Comparison of ENCODE assay signal across 8 mouse cellular contexts in the genomic region with DNA sequence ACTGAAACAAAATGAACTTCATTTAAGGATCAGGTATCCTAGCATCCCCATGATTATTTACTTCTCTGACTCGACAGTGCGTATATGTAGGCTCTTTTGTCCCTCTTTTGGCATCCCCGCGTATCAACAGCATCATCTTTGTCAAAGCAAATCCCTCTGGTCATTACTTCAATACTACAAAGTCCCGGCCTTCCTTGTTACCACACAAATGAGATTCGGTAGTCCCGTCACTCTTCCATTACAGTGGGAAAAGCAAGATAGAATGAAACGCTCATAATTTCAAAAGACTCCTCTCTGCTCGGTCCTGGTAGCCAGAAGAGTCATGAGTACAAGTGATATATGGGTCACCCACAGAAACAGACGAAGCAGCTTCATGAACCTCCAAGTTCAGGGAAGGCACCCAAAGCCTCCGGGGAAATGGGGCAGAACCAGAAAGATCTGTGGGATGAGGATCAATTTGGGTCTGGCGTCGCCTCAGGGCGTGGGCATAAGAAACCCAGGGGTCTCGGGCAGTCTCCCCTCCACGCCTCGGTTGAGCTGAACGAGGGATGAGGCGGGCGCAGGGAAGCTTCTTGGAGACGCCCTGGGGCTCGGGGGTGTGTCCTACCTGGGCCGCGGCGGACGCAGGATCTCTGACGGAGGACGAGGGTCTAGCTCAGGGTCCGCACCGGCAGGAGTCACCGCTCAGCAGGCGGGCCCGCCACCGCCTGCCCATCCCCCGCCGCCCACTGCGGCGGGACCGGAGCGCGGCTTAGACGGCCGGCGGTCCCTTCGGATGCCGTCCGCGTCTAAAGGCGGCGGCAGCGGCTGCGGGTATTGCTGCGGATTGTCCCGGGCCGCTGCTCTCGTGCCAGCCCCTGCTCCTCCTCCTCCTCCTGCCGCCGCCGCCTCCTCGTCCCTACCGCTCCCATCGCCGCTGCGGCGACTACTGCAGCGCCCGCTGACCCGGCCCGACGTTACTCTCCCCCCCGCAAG. TPM values are rescaled to one million over a fixed set of nuclear protein-coding genes. Genes with fewer than 3 reads are reported as not detected.
DNase-seq lines count a peak whose midpoint lies in the region; ATAC-seq and TF ChIP-seq lines count a peak whose summit lies in the region.

A gene (minus strand): TSS at position 680 of the 975 bp plus-strand sequence.

- peak; percentile 70 for ATAC-seq in lung, embryonic 14.5 days (ENCODE audit: insufficient read depth)

- H3K4me3 ChIP-seq in C2C12 (ENCODE audit: insufficient read depth, poor library complexity, severe bottlenecking) = peak within 1 kb of the TSS; percentile 74
- peak within 1 kb of the TSS; percentile 96 for H3K4me3 ChIP-seq in heart, embryonic 10.5 days
- peak within 1 kb of the TSS; percentile 88 for H3K4me3 ChIP-seq in lung, embryonic 14.5 days (ENCODE audit: low read depth, low read length)
- peak within 1 kb of the TSS; percentile 82 for H3K4me3 ChIP-seq in olfactory bulb, adult 2 months (ENCODE audit: insufficient read depth, low read depth, low read length)

- TF ChIP-seq POLR2A in olfactory bulb, adult 2 months (IDR thresholded peaks at IDR 0.05; ENCODE audit: insufficient read depth, low read depth, low read length) = peak; percentile 51; the same call in 1 of the 2 replicates

- peak; percentile 22 for DNase-seq in adipocyte (ENCODE audit: low spot score)
- DNase-seq in embryo, embryonic 11.5 days (ENCODE audit: low read depth, low spot score) = peak; percentile 38
- peak; percentile 83 for DNase-seq in heart, embryonic 10.5 days (ENCODE audit: low spot score)
- peak; percentile 59 to 68 for DNase-seq in kidney, postnatal 25 days
- peak; percentile 58 for DNase-seq in lung, embryonic 14.5 days
- no peak for DNase-seq in urinary bladder, adult 2 months (ENCODE audit: low spot score)

- H3K79me2 ChIP-seq in C2C12 (ENCODE audit: control insufficient read depth, insufficient read depth) = peaks cover 40% of the 10 kb centered on the region

- under 1% methylated on average over 71 of the region's 71 CpGs for WGBS in heart, embryonic 10.5 days
- WGBS in lung, embryonic 14.5 days = under 1% methylated on average over 65 of the region's 71 CpGs
- under 1% methylated on average over 69 of the region's 71 CpGs for WGBS in olfactory bulb, adult 2 months

- H3K36me3 ChIP-seq in C2C12 (ENCODE audit: control insufficient read depth, insufficient read depth) = no peaks in the 10 kb centered on the region
- H3K36me3 ChIP-seq in heart, embryonic 10.5 days = no peaks in the 10 kb centered on the region
- no peaks in the 10 kb centered on the region for H3K36me3 ChIP-seq in lung, embryonic 14.5 days (ENCODE audit: insufficient read depth)

- H3K4me2 ChIP-seq in lung, embryonic 14.5 days = peak within 1 kb of the TSS; percentile 89

- no peaks in the 10 kb centered on the region for H3K27me3 ChIP-seq in C2C12 (ENCODE audit: control insufficient read depth, insufficient read depth, insufficient read length)
- no peaks in the 10 kb centered on the region for H3K27me3 ChIP-seq in heart, embryonic 10.5 days (ENCODE audit: insufficient read depth, poor library complexity, severe bottlenecking)
- no peaks in the 10 kb centered on the region for H3K27me3 ChIP-seq in lung, embryonic 14.5 days (ENCODE audit: insufficient read depth, low read length)

- H3ac ChIP-seq in C2C12 (ENCODE audit: control insufficient read depth, insufficient read length, low read depth) = peak within 1 kb of the TSS; percentile 82

- peak within 1 kb of the TSS; percentile 82 for H3K9ac ChIP-seq in lung, embryonic 14.5 days

- no peaks in the 10 kb centered on the region for H3K9me3 ChIP-seq in heart, embryonic 10.5 days
- H3K9me3 ChIP-seq in lung, embryonic 14.5 days (ENCODE audit: low read depth, low read length) = no peaks in the 10 kb centered on the region

- peaks cover 9% of the 10 kb centered on the region for H3K4me1 ChIP-seq in heart, embryonic 10.5 days
- peaks cover 4% of the 10 kb centered on the region; the same call in 1 of the 2 replicates for H3K4me1 ChIP-seq in lung, embryonic 14.5 days (ENCODE audit: insufficient read depth)
- H3K4me1 ChIP-seq in olfactory bulb, adult 2 months (ENCODE audit: control insufficient read depth, insufficient read depth, low read length) = no peaks in the 10 kb centered on the region

- peak within 1 kb of the TSS; percentile 89 for H3K27ac ChIP-seq in heart, embryonic 10.5 days
- peak within 1 kb of the TSS; percentile 60; the same call in 1 of the 2 replicates for H3K27ac ChIP-seq in lung, embryonic 14.5 days (ENCODE audit: low read depth)
- H3K27ac ChIP-seq in olfactory bulb, adult 2 months (ENCODE audit: insufficient read depth, low read depth, low read length) = peak within 1 kb of the TSS; percentile 55

- H3K79me3 ChIP-seq in C2C12 (ENCODE audit: low read depth) = peaks cover 5% of the 10 kb centered on the region

- TF ChIP-seq CTCF in C2C12 (IDR thresholded peaks at IDR 0.05; ENCODE audit: control insufficient read depth, insufficient read depth, insufficient read length) = no peak
- TF ChIP-seq CTCF in lung, embryonic 14.5 days (IDR thresholded peaks at IDR 0.05; ENCODE audit: low read depth) = no peak
- no peak for TF ChIP-seq CTCF in olfactory bulb, adult 2 months (IDR thresholded peaks at IDR 0.05; ENCODE audit: insufficient read depth, low read depth, low read length)

TF ChIP-seq in C2C12, 6 proteins besides CTCF, POLR2A, EP300 and RAD21:
- TF ChIP-seq MYOD1 (IDR thresholded peaks at IDR 0.05; ENCODE audit: control insufficient read depth, insufficient read length, low read depth) (no peak), FOSL1 (IDR thresholded peaks at IDR 0.05; ENCODE audit: insufficient read depth, low read length, poor library complexity, severe bottlenecking) (no peak), MYOG (IDR thresholded peaks at IDR 0.05; ENCODE audit: control insufficient read depth, extremely low read depth, insufficient read length) (no peak), MAX (IDR thresholded peaks at IDR 0.05) (no peak)

RNA-seq across cellular contexts. Expression of the gene that starts here (rescaled TPM):
- polyA plus RNA-seq in C2C12 (2012; fragmentation: generic; extraction: Trizol) = 6.5 TPM
- polyA plus RNA-seq in heart, embryonic 10.5 days (2016; fragmentation: Nextera tagmentation; extraction: Ambion mirVana) = 5.8 and 6.9 TPM in 2 replicates
- polyA plus RNA-seq in lung, embryonic 14.5 days (2014; fragmentation: Nextera tagmentation; extraction: Ambion mirVana) = 10.7 TPM in 2 replicates
- polyA plus RNA-seq in olfactory bulb, adult 2 months (2012; ENCODE audit: insufficient read depth, insufficient read length, low replicate concordance, missing spikeins) = not detected in 2 replicates
- polyA plus RNA-seq in urinary bladder, adult 2 months (2012; rRNA removed) = 11.0 and 13.2 TPM in 2 replicates
